Mouse (Mus musculus): Measurements from ENCODE around the gene Ap4e1. TPM values are rescaled to one million over a fixed set of nuclear protein-coding genes. Genes with fewer than 3 reads are reported as not detected.

Gene Ap4e1
- polyA plus RNA-seq, 1 experiment: 20.2 TPM

DNA sequence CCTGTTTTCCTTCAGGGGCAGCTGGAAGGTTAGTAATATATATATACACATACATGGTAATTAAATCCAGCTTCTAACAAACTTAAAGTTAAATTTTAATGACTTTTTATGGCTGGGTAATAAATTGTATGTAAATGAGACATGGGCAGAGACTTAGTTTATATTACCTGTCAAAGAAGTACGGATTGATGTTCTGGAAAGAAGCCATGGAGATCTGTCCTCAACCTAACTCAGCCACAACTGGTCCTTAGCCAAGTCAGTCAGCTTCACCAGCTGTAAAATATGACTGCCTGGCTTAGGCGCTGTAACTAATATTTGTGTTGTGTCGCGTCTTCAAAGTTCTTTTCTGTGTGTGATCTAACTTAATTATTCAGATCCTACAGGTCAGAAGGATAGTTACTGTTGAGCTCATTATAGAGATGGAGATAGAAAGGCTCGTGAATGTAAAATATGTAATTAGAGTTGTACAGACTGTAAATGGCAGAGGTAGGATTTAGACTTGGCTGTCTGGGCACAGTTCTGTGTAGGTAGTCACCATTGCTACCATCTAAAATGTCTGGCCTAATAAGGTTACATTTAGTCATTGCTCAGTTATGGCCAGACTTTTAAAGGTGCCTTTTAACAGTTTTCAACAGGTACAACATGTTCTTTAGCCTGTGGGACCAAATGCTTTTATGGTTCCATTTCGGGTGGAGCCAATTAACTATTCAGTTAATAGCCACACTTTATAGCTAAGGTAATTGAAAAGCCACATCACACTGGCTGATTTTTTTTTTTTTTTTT lies 13.9 kb upstream of the Ap4e1 start:
- Histone ChIP-seq H3K27me3 (ENCODE audit: control insufficient read depth, insufficient read depth, low read length, poor library complexity, severe bottlenecking) (no peaks in the 10 kb centered on the region), H3K36me3 (ENCODE audit: control insufficient read depth, insufficient read depth, low read length, poor library complexity, severe bottlenecking) (no peaks in the 10 kb centered on the region), H3K9me3 (replicated peaks; ENCODE audit: control insufficient read depth, insufficient read depth, low read length, poor library complexity, severe bottlenecking) (0 out of 2 replicates have a peak, but pooled peaks cover 2% of the 10 kb centered on the region), H3K27ac (ENCODE audit: insufficient read depth, low read length) (no peak overlapping the region), H3K4me3 (ENCODE audit: low read depth, low read length) (no peak overlapping the region), H3K4me1 (ENCODE audit: control insufficient read depth, insufficient read depth, low read length) (peaks cover 3% of the 10 kb centered on the region), H3K9ac (ENCODE audit: low read depth, poor library complexity, severe bottlenecking) (no peak overlapping the region)
- TF ChIP-seq POLR2A (IDR thresholded peaks at IDR 0.05; ENCODE audit: insufficient read depth, low read length) (no peak), CTCF (IDR thresholded peaks at IDR 0.05; ENCODE audit: low read depth, low read length) (no peak)

- H3K9ac ChIP-seq (ENCODE audit: low read depth, poor library complexity, severe bottlenecking): no peak overlapping the region
- no peaks in the 10 kb centered on the region for H3K36me3 ChIP-seq (ENCODE audit: control insufficient read depth, insufficient read depth, low read length, poor library complexity, severe bottlenecking)
- H3K9me3 ChIP-seq (replicated peaks; ENCODE audit: control insufficient read depth, insufficient read depth, low read length, poor library complexity, severe bottlenecking): 0 out of 2 replicates have a peak, but pooled peaks cover 2% of the 10 kb centered on the region
- no peaks in the 10 kb centered on the region for H3K27me3 ChIP-seq (ENCODE audit: control insufficient read depth, insufficient read depth, low read length, poor library complexity, severe bottlenecking)
- no peaks in the 10 kb centered on the region for H3K4me1 ChIP-seq (ENCODE audit: control insufficient read depth, insufficient read depth, low read length)
- H3K27ac ChIP-seq (ENCODE audit: insufficient read depth, low read length): no peak overlapping the region
- TF ChIP-seq EP300 (IDR thresholded peaks at IDR 0.05; ENCODE audit: insufficient read depth, low read depth, low read length) (no peak), CTCF (IDR thresholded peaks at IDR 0.05; ENCODE audit: low read depth, low read length) (peak; percentile 20)
- H3K4me3 ChIP-seq (ENCODE audit: low read depth, low read length): no peak overlapping the region
These were observed 11.8 kb upstream of the Ap4e1 start for GRCm38 (mm10) chr2:126996737-126997136.

DNA sequence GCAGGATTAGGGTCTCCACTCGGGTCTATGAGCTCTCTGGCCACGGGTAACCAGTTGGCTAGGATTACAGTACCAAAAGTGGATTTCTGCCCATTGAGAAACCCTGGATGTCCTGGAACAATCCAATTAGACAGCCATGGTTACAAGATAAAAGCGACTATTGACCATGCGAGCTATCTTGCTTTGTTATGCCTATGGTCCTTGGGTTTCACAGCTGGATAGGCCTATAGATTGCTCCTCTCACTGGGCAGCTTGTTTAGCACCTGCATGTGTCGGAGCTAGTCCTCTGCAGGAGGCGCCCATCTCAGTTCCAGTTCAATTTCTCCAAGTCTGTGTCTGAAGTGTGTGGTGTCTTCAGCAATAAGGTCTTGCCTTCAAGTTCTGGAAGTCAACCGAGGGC lies 10.3 kb upstream of the Ap4e1 start:
- 0 out of 2 replicates have a peak, but pooled peaks cover 2% of the 10 kb centered on the region for H3K9me3 ChIP-seq (replicated peaks; ENCODE audit: control insufficient read depth, insufficient read depth, low read length, poor library complexity, severe bottlenecking)
- no peaks in the 10 kb centered on the region for H3K4me1 ChIP-seq (ENCODE audit: control insufficient read depth, insufficient read depth, low read length)
- no peak overlapping the region for H3K4me3 ChIP-seq (ENCODE audit: low read depth, low read length)
- TF ChIP-seq EP300 (IDR thresholded peaks at IDR 0.05; ENCODE audit: insufficient read depth, low read depth, low read length) (no peak), POLR2A (IDR thresholded peaks at IDR 0.05; ENCODE audit: insufficient read depth, low read length) (no peak), CTCF (IDR thresholded peaks at IDR 0.05; ENCODE audit: low read depth, low read length) (no peak)
- H3K27ac ChIP-seq (ENCODE audit: insufficient read depth, low read length): no peak overlapping the region
- H3K36me3 ChIP-seq (ENCODE audit: control insufficient read depth, insufficient read depth, low read length, poor library complexity, severe bottlenecking): no peaks in the 10 kb centered on the region
- no peak overlapping the region for H3K9ac ChIP-seq (ENCODE audit: low read depth, poor library complexity, severe bottlenecking)
- H3K27me3 ChIP-seq (ENCODE audit: control insufficient read depth, insufficient read depth, low read length, poor library complexity, severe bottlenecking): no peaks in the 10 kb centered on the region

GRCm38 (mm10) chr2:127000406-127001324 lies 7.9 kb upstream of the Ap4e1 start:
- H3K9me3 ChIP-seq (replicated peaks; ENCODE audit: control insufficient read depth, insufficient read depth, low read length, poor library complexity, severe bottlenecking): 0 out of 2 replicates have a peak, but pooled peaks cover 2% of the 10 kb centered on the region
- no peaks in the 10 kb centered on the region for H3K36me3 ChIP-seq (ENCODE audit: control insufficient read depth, insufficient read depth, low read length, poor library complexity, severe bottlenecking)
- TF ChIP-seq EP300 (IDR thresholded peaks at IDR 0.05; ENCODE audit: insufficient read depth, low read depth, low read length): no peak
- TF ChIP-seq POLR2A (IDR thresholded peaks at IDR 0.05; ENCODE audit: insufficient read depth, low read length): no peak
- no peak for TF ChIP-seq CTCF (IDR thresholded peaks at IDR 0.05; ENCODE audit: low read depth, low read length)
- no peak overlapping the region for H3K9ac ChIP-seq (ENCODE audit: low read depth, poor library complexity, severe bottlenecking)
- no peaks in the 10 kb centered on the region for H3K27me3 ChIP-seq (ENCODE audit: control insufficient read depth, insufficient read depth, low read length, poor library complexity, severe bottlenecking)
- H3K4me3 ChIP-seq (ENCODE audit: low read depth, low read length): no peak overlapping the region
- no peak overlapping the region for H3K27ac ChIP-seq (ENCODE audit: insufficient read depth, low read length)
- H3K4me1 ChIP-seq (ENCODE audit: control insufficient read depth, insufficient read depth, low read length): no peaks in the 10 kb centered on the region

DNA sequence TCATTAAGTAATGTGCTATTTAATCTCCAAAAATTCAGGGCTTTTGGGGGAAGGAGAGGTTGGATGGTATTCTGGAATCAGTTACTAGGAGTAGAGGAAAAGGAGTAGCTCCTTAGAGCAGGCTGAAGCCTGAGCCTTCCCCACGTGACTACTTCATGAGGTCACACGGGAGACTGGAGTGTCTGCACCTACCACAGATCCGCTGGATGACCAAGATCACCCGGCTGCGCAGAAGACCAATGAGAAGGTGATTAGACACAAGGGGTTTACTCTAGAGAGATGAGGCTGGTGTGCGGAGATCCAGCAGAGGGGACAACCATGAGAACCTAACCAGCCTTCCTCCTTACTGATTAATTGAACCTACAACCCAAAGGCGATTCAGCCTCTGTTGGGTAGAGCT lies 4.5 kb upstream of the Ap4e1 start:
- H3K9ac ChIP-seq (ENCODE audit: low read depth, poor library complexity, severe bottlenecking): no peak overlapping the region
- 0 out of 2 replicates have a peak, but pooled peaks cover 2% of the 10 kb centered on the region for H3K9me3 ChIP-seq (replicated peaks; ENCODE audit: control insufficient read depth, insufficient read depth, low read length, poor library complexity, severe bottlenecking)
- no peaks in the 10 kb centered on the region for H3K36me3 ChIP-seq (ENCODE audit: control insufficient read depth, insufficient read depth, low read length, poor library complexity, severe bottlenecking)
- TF ChIP-seq EP300 (IDR thresholded peaks at IDR 0.05; ENCODE audit: insufficient read depth, low read depth, low read length): no peak
- TF ChIP-seq POLR2A (IDR thresholded peaks at IDR 0.05; ENCODE audit: insufficient read depth, low read length): no peak
- TF ChIP-seq CTCF (IDR thresholded peaks at IDR 0.05; ENCODE audit: low read depth, low read length): no peak
- no peaks in the 10 kb centered on the region for H3K4me1 ChIP-seq (ENCODE audit: control insufficient read depth, insufficient read depth, low read length)
- H3K27me3 ChIP-seq (ENCODE audit: control insufficient read depth, insufficient read depth, low read length, poor library complexity, severe bottlenecking): no peaks in the 10 kb centered on the region
- no peak overlapping the region for H3K4me3 ChIP-seq (ENCODE audit: low read depth, low read length)
- H3K27ac ChIP-seq (ENCODE audit: insufficient read depth, low read length): no peak overlapping the region

Data from ES-Bruce4 (cell line).